Mouse (Mus musculus) lung, embryonic 16.5 days (tissue): Measurements from ENCODE around the gene Samd4b. TPM values are rescaled to one million over a fixed set of nuclear protein-coding genes. Genes with fewer than 3 reads are reported as not detected.

ENCODE experiments used
- ATAC-seq: fragments of 200-750 bp; cut with Nextera tagmentation; 2 replicates; pipeline ENCODE4 v1.8.0; 2017; ENCODE audit warnings: low read depth, mild to moderate bottlenecking, moderate library complexity
- H3K27ac ChIP-seq: fragments of 300-500 bp; sonication (generic); 2 replicates; pipeline ENCODE4 v1.5.1; 2014; ENCODE audit warnings: mild to moderate bottlenecking, control low read depth, low read length
- H3K27me3 ChIP-seq: fragments of 300-500 bp; sonication (generic); 2 replicates; pipeline ENCODE4 v1.6.1; 2014; ENCODE audit warnings: low read depth, low read length, mixed read lengths; ENCODE audit not compliant: control insufficient read depth, insufficient read depth
- H3K36me3 ChIP-seq: fragments of 300-500 bp; sonication (generic); 2 replicates; pipeline ENCODE4 v1.6.1; 2014; ENCODE audit warnings: low read length; ENCODE audit not compliant: control insufficient read depth, insufficient read depth
- H3K4me1 ChIP-seq: fragments of 300-500 bp; sonication (generic); replicated peaks from 2 replicates; pipeline ENCODE4 v1.6.1; 2014; ENCODE audit warnings: low read length, mixed read lengths; ENCODE audit not compliant: control insufficient read depth, insufficient read depth
- H3K4me2 ChIP-seq: fragments of 300-500 bp; sonication (generic); 2 replicates; pipeline ENCODE4 v1.6.1; 2014; ENCODE audit warnings: low read depth, low read length, control low read depth
- H3K4me3 ChIP-seq: fragments of 300-500 bp; sonication (generic); 2 replicates; pipeline ENCODE4 v1.5.1; 2014; ENCODE audit warnings: mild to moderate bottlenecking, low read length, control low read depth
- H3K9ac ChIP-seq: fragments of 300-500 bp; sonication (generic); 2 replicates; pipeline ENCODE4 v1.6.1; 2014; ENCODE audit warnings: low read length, control low read depth
- H3K9me3 ChIP-seq: fragments of 300-500 bp; sonication (generic); 2 replicates; pipeline ENCODE4 v1.6.1; 2016; ENCODE audit warnings: low read length; ENCODE audit not compliant: control insufficient read depth
- WGBS: fragments of 180-500 bp; shearing (Covaris S2); extraction: QIAGEN DNeasy Blood & Tissue Kit; methylation state at CpG from one replicate; pipeline ENCODE4 v1.1.7; 2014; 5-methylcytosine and 5-hydroxymethylcytosine counted together
- polyA plus RNA-seq: library from polyadenylated mRNA; unstranded; fragments of >200 nt; fragmentation: Nextera tagmentation; extraction: Ambion mirVana; gene quantifications from 2 replicates; pipeline ENCODE4 v1.2.1, GENCODE M21; 2015

Samd4b gene
- polyA plus RNA-seq, 1 experiment from 2014 or later, result 15.1 TPM

DNA sequence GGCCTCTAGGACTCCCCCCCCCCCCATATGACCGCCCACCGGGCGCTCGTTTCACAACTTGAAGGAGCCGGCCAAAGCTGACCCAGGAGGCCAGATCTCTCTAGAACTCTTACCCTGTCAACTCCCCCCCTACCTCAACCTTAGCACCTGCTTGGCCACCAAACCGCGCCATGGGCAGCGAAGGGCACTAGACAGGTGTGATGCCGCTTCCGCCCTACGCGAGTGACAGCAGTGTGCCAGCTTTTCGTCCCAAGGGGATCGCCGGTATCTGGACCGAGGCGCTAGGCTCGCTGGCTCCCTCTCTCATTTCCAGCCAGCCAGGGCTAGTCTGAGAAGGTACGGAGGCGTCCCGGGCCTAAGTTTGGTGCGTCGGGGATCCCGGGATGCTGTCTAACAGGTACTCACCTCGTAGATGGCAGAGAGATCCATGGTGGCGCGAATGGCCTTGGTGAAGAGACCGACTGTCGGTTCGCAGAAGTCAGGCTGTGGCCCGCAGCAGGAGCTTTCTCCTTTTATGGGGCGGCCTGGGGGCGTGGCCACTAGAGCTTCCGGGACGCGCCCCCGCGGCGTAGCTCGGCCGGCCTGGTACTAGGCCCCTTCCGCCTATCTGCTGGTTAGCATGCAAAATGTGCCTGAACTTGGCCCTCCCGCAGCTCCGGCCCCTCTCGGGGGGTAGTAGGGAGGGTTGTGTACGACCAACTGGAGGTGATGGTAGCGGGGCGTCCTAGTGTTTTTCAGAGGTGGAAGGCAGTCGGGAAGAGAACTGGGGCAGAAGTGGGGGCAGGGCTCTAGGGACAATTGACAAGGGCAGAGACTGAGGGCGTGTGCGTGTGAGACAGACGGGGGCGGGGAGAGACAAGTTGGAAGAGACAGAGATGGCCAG, 218.9 kb downstream of the Samd4b start:
- peaks cover 53% of the 10 kb centered on the region for H3K4me1 ChIP-seq

GRCm38 (mm10) chr7:28378066-28378690, 219.8 kb downstream of the Samd4b start:
- 16% methylated on average over 32 of the region's 32 CpGs for WGBS
- H3K4me1 ChIP-seq, result peaks cover 53% of the 10 kb centered on the region
- no peak for ATAC-seq

More for the DNA sequence above, 218.9 kb downstream of the Samd4b start:
- Histone ChIP-seq H3K36me3 (peaks cover 2% of the 10 kb centered on the region), H3K9ac (peak overlapping the region; percentile 81), H3K4me3 (peak overlapping the region; percentile 60), H3K9me3 (no peaks in the 10 kb centered on the region), H3K4me2 (peak overlapping the region; percentile 96), H3K27me3 (no peaks in the 10 kb centered on the region), H3K27ac (peak overlapping the region; percentile 100)
- peak; percentile 41 for ATAC-seq
- WGBS, result under 1% methylated on average over 51 of the region's 53 CpGs

GRCm38 (mm10) chr7:28377190-28378065, 220.5 kb downstream of the Samd4b start:
- Histone ChIP-seq H3K9ac (peak overlapping the region; percentile 81), H3K36me3 (peaks cover 2% of the 10 kb centered on the region), H3K9me3 (no peaks in the 10 kb centered on the region), H3K4me2 (peak overlapping the region; percentile 96), H3K4me1 (peaks cover 45% of the 10 kb centered on the region), H3K27me3 (no peaks in the 10 kb centered on the region), H3K27ac (peak overlapping the region; percentile 100), H3K4me3 (peak overlapping the region; percentile 60)
- ATAC-seq, result no peak
- WGBS, result 52% methylated on average over 18 of the region's 18 CpGs

More at GRCm38 (mm10) chr7:28378066-28378690, 219.8 kb downstream of the Samd4b start:
- peak overlapping the region; percentile 100 for H3K27ac ChIP-seq
- H3K9me3 ChIP-seq, result no peaks in the 10 kb centered on the region
- peak overlapping the region; percentile 60 for H3K4me3 ChIP-seq
- H3K9ac ChIP-seq, result peak overlapping the region; percentile 81
- H3K36me3 ChIP-seq, result peaks cover 2% of the 10 kb centered on the region
- no peaks in the 10 kb centered on the region for H3K27me3 ChIP-seq
- H3K4me2 ChIP-seq, result peak overlapping the region; percentile 96

DNA sequence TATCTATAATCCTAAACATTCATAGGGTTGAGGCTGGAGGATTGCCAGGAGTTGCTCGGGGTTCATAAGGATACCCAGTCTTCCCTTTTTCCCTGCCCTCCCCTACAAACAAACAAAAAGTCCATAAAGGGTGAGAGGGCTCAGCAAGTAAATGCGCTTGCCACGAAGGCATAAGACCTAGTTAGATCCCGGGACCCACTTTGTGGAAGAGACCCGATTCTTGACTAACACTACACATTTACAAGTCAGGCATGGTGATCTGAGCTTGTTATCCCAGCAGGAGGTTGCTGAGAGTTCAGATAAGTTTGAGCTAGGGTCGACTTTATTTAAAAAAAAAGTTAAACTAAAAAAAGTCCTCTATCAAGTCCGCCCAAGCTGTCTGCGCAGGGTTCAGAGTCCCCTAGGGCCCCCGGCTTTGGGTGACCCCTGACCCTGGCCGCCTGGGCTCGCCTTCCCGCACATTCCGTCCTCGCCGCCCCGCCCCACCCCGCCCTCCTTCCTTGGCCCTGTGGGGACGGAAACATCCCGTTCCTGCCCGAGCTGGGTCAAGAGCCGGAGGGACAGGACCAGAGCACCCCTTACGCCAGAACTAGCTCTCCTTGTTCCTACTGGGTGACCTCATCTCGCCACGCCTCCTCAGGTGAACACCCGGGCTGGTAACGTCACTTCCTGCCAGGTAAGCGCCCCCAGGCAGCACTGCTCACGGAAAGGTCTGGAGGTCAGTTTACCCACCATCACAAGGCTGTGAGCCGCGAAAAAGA, 221.8 kb downstream of the Samd4b start:
- 2% methylated on average over 30 of the region's 30 CpGs for WGBS
- no peaks in the 10 kb centered on the region for H3K9me3 ChIP-seq
- peak; percentile 10; the same call in 1 of the 2 replicates for ATAC-seq
- H3K27me3 ChIP-seq, result no peaks in the 10 kb centered on the region
- H3K36me3 ChIP-seq, result peaks cover 2% of the 10 kb centered on the region
- H3K27ac ChIP-seq, result peak overlapping the region; percentile 98
- peak overlapping the region; percentile 60 for H3K4me3 ChIP-seq
- H3K9ac ChIP-seq, result peak overlapping the region; percentile 59
- peaks cover 36% of the 10 kb centered on the region for H3K4me1 ChIP-seq
- peak overlapping the region; percentile 96 for H3K4me2 ChIP-seq

GRCm38 (mm10) chr7:28375176-28375921, 222.6 kb downstream of the Samd4b start:
- Histone ChIP-seq H3K4me3 (peak overlapping the region; percentile 60), H3K27ac (peak overlapping the region; percentile 98), H3K36me3 (peaks cover 2% of the 10 kb centered on the region), H3K4me2 (peak overlapping the region; percentile 96), H3K9ac (peak overlapping the region; percentile 66), H3K27me3 (no peaks in the 10 kb centered on the region), H3K9me3 (no peaks in the 10 kb centered on the region), H3K4me1 (peaks cover 33% of the 10 kb centered on the region)
- under 1% methylated on average over 32 of the region's 36 CpGs for WGBS
- ATAC-seq, result peak; percentile 64

- peak overlapping the region; percentile 98 for H3K27ac ChIP-seq
- peak overlapping the region; percentile 66; the same call in 1 of the 2 replicates for H3K9ac ChIP-seq
- H3K4me3 ChIP-seq, result no peak overlapping the region; the same call in 1 of the 2 replicates
- no peaks in the 10 kb centered on the region for H3K27me3 ChIP-seq
- H3K9me3 ChIP-seq, result no peaks in the 10 kb centered on the region
- WGBS, result 69% methylated on average over 9 of the region's 10 CpGs
- H3K4me1 ChIP-seq, result peaks cover 33% of the 10 kb centered on the region
- no peak for ATAC-seq
- peak overlapping the region; percentile 53 for H3K4me2 ChIP-seq
- H3K36me3 ChIP-seq, result peaks cover 6% of the 10 kb centered on the region
These were observed 223.3 kb downstream of the Samd4b start for GRCm38 (mm10) chr7:28374647-28375046.

GRCm38 (mm10) chr7:28373891-28374495, 224.0 kb downstream of the Samd4b start:
- Histone ChIP-seq H3K27ac (peak overlapping the region; percentile 98), H3K36me3 (peaks cover 6% of the 10 kb centered on the region), H3K4me2 (no peak overlapping the region), H3K9ac (peak overlapping the region; percentile 15; the same call in 1 of the 2 replicates), H3K4me1 (peaks cover 34% of the 10 kb centered on the region), H3K9me3 (no peaks in the 10 kb centered on the region), H3K4me3 (no peak overlapping the region), H3K27me3 (no peaks in the 10 kb centered on the region)
- ATAC-seq, result no peak
- WGBS, result 74% methylated on average over 7 of the region's 7 CpGs
